Mouse (Mus musculus): ENCODE data around the gene Olfr1094.

The Olfr1094 gene

GRCm38 (mm10) chr2:86824363-86824762 lies at the start of gene Olfr1094:
TSS of gene Olfr1094 (plus strand) at chr2:86824663.
- in situ Hi-C loops (cut with MboI, MseI), result no loop called here

DNA sequence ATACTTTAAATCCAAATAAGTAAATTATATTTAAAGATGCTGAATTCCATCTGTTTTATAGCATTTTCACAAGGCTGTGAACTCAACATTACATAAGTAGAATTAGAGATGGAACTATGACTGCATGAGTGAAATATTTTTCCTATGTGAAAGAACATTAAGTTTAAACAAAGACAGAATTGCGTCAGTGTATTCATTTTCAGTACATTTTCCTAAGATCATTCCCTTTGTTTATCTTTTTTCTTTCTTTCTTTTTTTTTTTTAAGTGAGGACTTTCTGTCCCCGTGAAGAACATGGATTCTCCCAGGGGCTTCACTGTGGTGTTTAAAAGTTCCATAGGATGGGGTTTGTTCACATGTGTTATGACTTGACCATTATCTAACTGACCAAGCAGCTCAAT lies 42.3 kb upstream of the Olfr1094 start, which contains the start of gene Olfr1093:
Olfr1093 (plus strand) TSS at position 301 of the 400 bp plus-strand sequence.
- in situ Hi-C loops (cut with MboI, MseI), result no loop called here

GRCm38 (mm10) chr2:86809918-86810317 lies 14.5 kb upstream of the Olfr1094 start, which contains the start of gene Olfr141:
TSS of gene Olfr141 (minus strand) at chr2:86810018.
- in situ Hi-C loops (cut with MboI, MseI), result no loop called here

GRCm38 (mm10) chr2:86851596-86851995 lies 27.1 kb downstream of the Olfr1094 start, which contains the start of gene Olfr1095:
TSS of gene Olfr1095 (minus strand) at chr2:86851696.
- in situ Hi-C loops (cut with MboI, MseI), result no loop called here

DNA sequence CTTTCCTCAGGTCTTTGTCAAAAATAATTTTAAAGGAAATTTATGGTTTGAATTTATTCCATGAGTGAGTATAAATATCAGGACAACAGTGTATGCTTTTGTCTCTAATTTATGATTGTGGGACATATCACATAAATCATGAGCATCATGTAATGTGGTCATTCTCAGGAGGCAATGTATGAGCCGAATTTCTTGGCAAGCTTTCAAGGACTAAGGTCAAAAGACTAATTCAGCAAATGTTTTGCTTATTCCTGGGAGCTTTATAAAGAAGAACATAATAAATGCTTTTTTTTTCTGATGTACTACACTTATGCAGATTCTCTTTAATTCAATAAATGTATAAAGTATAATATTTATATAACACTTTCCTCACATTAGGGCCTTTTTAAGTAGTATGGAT lies 50.2 kb downstream of the Olfr1094 start, which contains the start of gene Gm13723:
Gm13723 (minus strand) TSS at position 101 of the 400 bp plus-strand sequence.
- in situ Hi-C loops (cut with MboI, MseI), result no loop called here

Measured in regulatory T cell (primary cell).